Mouse (Mus musculus): ENCODE results near the gene Nova2.

The Nova2 gene

GRCm38 (mm10) chr7:18988780-18989179 is 63.1 kb downstream of the Nova2 start:
- peak; percentile 63 for DNase-seq

DNA sequence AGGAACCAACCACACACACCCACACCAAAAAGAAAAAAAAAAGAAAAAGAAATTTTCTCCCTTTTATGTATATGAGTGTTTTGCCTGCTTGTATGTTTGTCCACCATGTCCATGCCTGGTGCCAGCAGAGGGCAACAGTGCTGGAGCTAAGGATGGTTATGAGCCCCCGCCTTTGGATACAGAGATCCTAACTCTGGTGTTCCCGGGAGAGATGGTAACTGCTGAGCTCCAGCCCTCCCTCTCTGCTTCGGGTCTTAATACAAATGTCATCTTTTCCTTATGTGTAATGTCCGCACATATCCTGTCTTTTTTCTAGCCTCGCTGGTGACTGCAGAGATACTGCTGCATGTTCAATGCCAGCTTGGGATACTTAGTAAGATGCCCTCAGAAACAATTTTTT is 64.3 kb downstream of the Nova2 start:
- peak; percentile 74 for DNase-seq

DNA sequence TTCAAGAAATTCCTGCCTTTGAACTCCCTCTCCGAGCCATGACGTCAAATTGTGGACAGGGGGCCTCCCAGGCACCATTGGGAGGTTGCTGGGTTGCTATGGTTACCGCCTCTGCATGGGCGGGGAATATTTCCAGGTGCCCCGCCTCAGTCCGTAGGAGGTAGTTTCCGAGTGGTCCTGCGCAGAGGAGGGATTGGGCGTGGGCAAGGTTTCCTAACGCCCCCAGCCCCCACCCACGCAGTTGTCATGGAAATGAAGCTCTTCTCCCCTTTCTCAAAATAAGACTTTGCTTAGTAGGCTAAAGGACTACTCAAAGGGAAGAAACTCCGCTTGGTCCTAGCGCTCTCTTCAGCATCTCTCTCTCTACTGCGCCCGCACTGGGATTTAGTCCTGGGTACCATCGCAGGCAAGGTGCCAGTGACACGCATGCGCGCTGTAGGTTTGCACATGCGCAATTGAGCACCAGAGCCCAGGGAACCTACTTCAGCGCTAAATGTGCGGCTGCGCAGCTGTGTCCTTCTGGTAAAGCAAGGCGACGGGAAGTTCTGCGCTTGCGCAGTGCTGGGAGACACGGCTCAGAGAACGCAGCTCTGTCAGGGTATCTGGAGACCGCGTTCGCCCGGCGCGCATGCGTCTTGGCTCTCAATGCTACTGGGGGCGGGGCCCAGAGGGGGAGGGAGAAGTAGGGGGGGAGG is 65.1 kb downstream of the Nova2 start, which contains the start of gene Mypop:
Mypop (plus strand) TSS at position 645 of the 695 bp plus-strand sequence.
- peak; percentile 100 for DNase-seq

- DNase-seq, result peak; percentile 84
Observed at GRCm38 (mm10) chr7:18991660-18992293, 66.1 kb downstream of the Nova2 start.

GRCm38 (mm10) chr7:18992294-18992675 is 66.6 kb downstream of the Nova2 start:
- peak; percentile 70 for DNase-seq

DNA sequence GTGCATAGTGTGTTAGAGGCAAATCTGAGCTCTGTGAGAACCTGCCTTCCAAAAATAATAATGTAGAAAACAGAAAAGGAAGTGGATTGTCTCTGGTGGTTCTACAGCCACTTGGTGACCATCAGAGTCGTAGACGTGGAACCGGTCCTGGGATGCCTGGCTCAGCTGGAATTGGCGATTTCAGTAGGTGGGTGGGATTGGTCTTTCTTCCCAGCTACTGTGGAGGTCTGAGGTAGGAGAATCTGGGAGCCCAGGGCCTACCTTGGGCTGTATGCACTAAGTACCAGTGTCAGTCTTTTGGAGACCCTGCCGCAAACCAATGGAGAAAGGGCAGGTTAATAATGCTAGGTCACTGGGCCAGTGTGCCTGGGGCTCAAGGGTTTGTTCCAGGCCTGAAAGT is 67.3 kb downstream of the Nova2 start:
- DNase-seq, result peak; percentile 43

DNA sequence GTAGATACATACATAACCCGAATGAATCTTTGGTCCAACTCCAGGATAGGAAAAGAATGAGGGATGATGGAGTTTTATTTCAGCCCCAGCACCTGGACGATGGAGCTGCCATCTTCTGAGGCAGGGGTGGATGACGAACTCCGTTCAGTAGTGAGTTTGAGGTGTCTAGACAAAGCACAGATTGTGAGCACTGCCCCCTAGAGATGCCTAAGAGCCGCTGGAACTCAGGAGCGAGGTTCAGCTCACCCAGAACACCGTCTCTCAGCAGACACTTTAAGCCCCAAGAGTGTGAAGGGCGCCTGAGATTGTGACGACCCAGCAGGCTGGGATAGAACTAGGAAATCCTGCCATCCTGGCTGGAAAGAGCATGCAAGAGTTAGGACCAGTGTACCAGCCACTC is 73.1 kb downstream of the Nova2 start:
- DNase-seq, result peak; percentile 32

DNA sequence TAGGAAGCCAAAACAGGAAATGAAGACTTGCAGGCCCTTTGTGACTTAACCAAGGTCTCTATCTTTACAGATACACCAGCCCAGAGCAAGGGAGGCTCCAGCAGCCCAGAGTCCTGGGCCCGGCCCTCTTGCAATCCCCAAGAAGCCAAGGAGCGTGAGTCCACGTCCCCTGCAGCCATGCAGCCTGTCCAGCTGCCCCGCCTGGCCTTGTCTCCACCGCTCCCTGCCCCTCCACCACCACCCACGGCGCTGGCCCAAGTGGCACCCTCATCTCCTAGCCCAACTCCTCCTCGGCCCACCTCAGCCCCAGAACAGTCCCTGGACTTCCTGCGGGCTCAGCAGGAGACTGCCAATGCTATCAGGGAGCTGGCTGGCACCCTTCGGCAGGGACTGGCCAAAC is 74.7 kb downstream of the Nova2 start:
- peak; percentile 63 for DNase-seq

DNA sequence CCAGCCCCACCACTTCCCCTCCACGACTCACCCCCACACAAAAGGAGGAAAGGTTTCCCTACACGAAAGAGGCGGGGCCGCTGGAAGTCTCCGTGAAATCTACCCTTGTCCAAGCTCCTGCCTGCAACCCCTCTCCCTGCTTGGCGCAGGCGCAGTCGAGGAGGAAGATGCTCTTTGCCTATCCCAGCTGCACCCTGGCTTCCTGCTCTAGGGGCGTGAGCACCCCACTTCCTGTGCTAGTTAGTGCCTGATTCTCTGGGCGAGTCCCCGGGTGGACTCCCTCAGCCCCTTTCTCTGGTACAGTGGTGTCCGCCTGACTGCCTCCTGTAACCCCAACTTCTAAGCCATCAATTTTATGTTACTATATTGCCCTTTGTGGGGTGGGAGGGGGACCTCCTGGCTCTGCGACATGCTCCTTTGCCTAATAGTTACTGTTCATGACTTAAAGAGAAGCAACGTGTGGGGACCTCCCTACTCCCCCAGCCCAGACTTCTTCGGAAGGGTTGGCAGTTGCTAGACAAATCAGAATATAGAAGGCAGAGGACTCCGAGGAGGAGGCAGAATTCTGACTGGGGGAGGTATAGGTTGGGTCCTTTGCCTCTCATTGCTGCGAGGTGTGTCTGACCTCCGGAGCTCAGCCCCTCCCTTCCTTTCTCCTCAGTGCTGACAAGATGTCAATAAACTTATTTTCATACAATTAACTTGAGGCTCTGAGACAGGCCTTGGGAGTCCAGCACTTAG is 75.5 kb downstream of the Nova2 start:
- peak; percentile 73 for DNase-seq

- DNase-seq, result no peak
Observed at GRCm38 (mm10) chr7:19001807-19002085, 76.1 kb downstream of the Nova2 start.

- peak; percentile 62 for DNase-seq
Observed at GRCm38 (mm10) chr7:19002115-19002514, 76.4 kb downstream of the Nova2 start.

- DNase-seq, result peak; percentile 88
Observed at GRCm38 (mm10) chr7:19002848-19003498, 77.3 kb downstream of the Nova2 start.

DNA sequence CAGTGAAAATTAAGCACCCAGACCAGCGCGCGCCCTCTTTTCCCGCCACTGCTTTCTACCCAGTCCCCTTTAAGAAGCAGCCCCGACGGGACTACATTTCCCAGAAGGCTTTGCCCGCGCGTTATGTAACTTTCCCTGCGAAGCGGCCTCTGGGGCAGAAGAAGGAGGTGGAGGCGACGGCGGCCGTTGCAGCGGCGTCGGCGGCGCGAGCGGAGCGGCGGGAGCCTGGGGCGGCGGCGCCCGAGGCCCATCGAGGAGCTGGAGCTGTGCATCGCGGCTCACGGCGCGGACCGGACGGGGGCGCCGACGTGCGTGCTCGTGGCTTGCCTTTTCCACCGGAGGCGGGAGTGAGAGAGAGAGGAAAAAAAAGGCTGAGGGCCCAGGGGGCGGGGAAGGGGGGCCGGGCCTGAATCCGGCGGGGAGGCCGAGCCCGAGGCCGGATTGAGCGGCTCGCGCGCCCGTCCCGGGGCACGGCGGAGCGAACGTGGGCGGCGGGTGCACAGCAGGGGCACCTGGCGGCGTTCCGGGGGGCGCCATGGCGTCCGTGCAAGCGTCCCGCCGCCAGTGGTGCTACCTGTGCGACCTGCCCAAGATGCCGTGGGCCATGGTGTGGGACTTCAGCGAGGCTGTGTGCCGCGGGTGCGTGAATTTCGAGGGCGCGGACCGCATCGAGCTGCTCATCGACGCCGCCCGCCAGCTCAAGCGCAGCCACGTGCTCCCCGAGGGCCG is 78.4 kb downstream of the Nova2 start, which contains the start of gene Irf2bp1:
Irf2bp1 (plus strand) TSS at position 143 of the 729 bp plus-strand sequence.
- peak; percentile 97 for DNase-seq

DNA sequence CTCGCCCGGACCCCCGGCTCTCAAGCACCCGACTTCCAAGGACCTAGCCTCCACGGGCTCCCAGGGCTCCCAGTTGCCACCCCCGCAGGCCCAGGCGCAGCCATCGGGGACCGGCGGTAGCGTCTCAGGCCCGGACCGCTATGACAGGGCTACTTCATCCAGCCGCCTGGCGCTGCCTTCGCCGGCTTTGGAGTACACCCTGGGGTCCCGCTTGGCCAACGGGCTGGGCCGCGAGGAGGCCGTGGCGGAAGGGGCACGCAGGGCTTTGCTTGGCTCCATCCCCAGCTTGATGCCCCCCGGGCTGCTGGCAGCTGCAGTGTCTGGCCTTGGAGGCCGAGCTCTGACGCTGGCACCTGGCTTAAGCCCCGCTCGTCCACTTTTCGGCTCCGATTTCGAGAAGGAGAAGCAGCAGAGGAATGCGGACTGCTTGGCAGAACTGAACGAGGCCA is 79.0 kb downstream of the Nova2 start:
- no peak for DNase-seq

DNA sequence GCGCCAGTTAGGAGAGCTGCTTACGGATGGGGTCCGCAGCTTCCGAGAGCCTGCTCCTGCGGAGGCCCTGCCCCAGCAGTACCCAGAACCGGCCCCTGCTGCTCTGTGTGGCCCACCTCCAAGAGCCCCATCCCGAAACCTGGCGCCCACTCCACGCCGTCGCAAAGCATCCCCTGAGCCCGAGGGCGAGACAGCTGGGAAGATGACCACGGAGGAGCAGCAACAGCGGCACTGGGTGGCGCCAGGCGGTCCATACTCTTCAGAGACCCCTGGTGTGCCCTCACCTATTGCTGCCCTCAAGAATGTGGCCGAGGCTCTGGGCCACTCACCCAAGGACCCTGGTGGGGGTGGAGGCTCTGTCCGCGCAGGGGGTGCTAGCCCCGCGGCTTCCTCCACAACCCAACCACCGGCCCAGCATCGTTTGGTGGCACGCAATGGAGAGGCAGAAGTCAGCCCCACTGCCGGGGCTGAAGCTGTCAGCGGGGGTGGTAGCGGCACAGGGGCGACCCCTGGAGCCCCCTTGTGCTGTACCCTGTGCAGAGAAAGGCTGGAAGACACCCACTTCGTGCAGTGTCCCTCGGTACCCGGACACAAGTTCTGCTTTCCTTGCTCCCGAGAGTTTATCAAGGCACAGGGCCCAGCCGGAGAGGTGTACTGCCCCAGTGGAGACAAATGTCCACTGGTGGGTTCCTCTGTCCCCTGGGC is 79.9 kb downstream of the Nova2 start:
- DNase-seq, result peak; percentile 81

GRCm38 (mm10) chr7:19006476-19006875 is 80.8 kb downstream of the Nova2 start:
- DNase-seq, result peak; percentile 84

DNA sequence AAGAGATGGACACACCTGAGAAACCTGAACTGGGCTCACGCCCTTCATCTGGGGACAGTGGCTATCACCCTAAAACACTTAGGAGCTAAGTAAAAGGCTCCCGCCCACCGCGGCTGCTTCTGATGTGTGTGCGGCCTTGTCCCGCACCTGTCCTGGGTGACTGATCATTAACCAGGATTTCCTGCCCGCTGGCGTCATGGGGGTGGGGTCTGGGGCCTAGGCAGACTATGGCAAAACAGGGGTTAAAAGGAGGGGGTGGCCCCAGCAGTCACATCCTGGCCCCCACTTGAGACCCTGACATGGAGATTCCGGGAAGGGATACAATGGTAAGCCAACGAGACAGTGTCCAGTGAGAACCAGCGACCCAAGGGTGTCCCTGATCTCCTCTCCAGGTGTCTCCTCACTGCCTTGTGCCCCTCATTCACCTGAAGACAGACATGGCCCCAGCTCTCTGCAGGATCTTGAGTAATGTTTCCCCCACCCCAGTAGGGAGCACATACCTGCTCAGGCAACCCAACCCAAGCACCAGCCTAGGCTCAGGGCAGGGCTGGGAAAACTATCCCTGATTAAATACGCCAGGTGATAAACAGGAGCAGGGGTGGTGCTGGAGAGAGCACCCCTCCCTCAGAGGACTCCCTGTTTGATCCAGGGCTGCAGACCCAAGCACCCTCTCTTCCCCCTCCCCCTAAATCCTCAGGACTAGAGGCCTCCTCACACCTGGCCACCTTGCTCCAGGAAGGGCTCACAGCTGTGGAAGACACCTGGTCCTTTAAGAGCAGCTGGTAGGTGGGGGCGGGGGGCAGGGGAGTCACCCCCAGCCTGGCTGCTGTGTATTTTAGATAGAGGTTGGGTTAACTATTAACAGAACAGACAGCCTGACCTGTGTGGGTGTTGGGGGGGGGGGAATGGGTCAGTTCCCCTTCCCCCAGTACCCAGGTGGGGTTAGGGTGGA is 81.6 kb downstream of the Nova2 start:
- DNase-seq, result peak; percentile 65

- DNase-seq, result peak; percentile 53
Observed at GRCm38 (mm10) chr7:19010581-19010980, 84.9 kb downstream of the Nova2 start.

GRCm38 (mm10) chr7:19012025-19012621 is 86.4 kb downstream of the Nova2 start:
- DNase-seq, result peak; percentile 61

DNA sequence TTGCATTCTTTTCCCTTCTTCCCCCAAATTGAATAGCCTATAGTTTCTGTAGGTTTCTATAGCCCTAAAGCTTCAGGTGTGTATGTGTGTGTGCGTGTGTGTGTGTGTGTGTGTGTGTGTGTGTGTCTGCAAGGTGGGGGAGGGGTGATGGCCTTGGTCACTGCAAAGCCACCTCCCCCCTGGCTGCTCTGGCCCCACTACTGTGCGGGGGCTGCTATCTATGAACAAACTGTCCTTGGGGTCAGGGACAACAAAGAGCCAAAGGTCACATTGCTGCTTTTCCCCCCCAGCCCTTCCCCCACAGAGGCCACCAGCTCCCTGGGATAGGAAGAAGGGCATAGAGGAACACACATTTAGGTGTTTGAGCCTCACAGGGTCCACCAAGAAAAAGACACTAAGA is 87.2 kb downstream of the Nova2 start:
- DNase-seq, result peak; percentile 36
